Mouse (Mus musculus) kidney, embryonic 14.5 days (tissue): ENCODE results near the gene Fgf22. TPM values are rescaled to one million over a fixed set of nuclear protein-coding genes. Genes with fewer than 3 reads are reported as not detected.

Experiments
- ATAC-seq: fragments of 200-750 bp; cut with Nextera tagmentation; 2 replicates; pipeline ENCODE4 v1.8.0; 2017; ENCODE audit warnings: moderate number of reproducible peaks, mild to moderate bottlenecking, moderate TSS enrichment, moderate library complexity; ENCODE audit not compliant: low FRiP score, low TSS enrichment
- H3K27ac ChIP-seq: fragments of 300-500 bp; sonication (generic); 2 replicates; pipeline ENCODE4 v1.5.1; 2014; ENCODE audit warnings: low read depth, mild to moderate bottlenecking, low read length, moderate library complexity, mixed read lengths
- H3K27me3 ChIP-seq: fragments of 300-500 bp; sonication (generic); 2 replicates; pipeline ENCODE4 v1.6.1; 2014; ENCODE audit warnings: mild to moderate bottlenecking, low read length; ENCODE audit not compliant: control insufficient read depth, insufficient read depth
- H3K36me3 ChIP-seq: fragments of 300-500 bp; sonication (generic); 2 replicates; pipeline ENCODE4 v1.6.1; 2014; ENCODE audit warnings: low read length, mixed read lengths; ENCODE audit not compliant: control insufficient read depth, insufficient read depth
- H3K4me1 ChIP-seq: fragments of 300-500 bp; sonication (generic); 2 replicates; pipeline ENCODE4 v1.6.1; 2014; ENCODE audit warnings: low read length, mixed read lengths; ENCODE audit not compliant: control insufficient read depth, insufficient read depth
- H3K4me2 ChIP-seq: fragments of 300-500 bp; sonication (generic); replicated peaks from 2 replicates; pipeline ENCODE4 v1.6.1; 2014; ENCODE audit warnings: low read depth, mild to moderate bottlenecking, low read length
- H3K4me3 ChIP-seq: fragments of 300-500 bp; sonication (generic); 2 replicates; pipeline ENCODE4 v1.5.1; 2014; ENCODE audit warnings: mild to moderate bottlenecking, low read length
- H3K9ac ChIP-seq: fragments of 300-500 bp; sonication (generic); 2 replicates; pipeline ENCODE4 v1.6.1; 2014; ENCODE audit warnings: low read depth, mild to moderate bottlenecking, low read length, moderate library complexity
- H3K9me3 ChIP-seq: fragments of 300-500 bp; sonication (generic); 2 replicates; pipeline ENCODE4 v1.6.1; 2016; ENCODE audit warnings: low read length; ENCODE audit not compliant: control insufficient read depth
- WGBS: fragments of 180-500 bp; shearing (Covaris S2); extraction: QIAGEN DNeasy Blood & Tissue Kit; methylation state at CpG from one replicate; pipeline ENCODE4 v1.1.7; 2014; 5-methylcytosine and 5-hydroxymethylcytosine counted together
- polyA plus RNA-seq: library from polyadenylated mRNA; unstranded; fragments of >200 nt; fragmentation: Nextera tagmentation; extraction: Ambion mirVana; gene quantifications from 2 replicates; pipeline ENCODE4 v1.2.1, GENCODE M21; 2014

Gene Fgf22
- polyA plus RNA-seq, 1 experiment from 2014 or later, result 0.61 TPM

- Histone ChIP-seq H3K9me3 (peaks cover 60% of the 10 kb centered on the region), H3K27ac (no peak overlapping the region), H3K4me2 (no peak overlapping the region), H3K27me3 (no peaks in the 10 kb centered on the region), H3K9ac (no peak overlapping the region), H3K4me3 (no peak overlapping the region), H3K4me1 (no peaks in the 10 kb centered on the region), H3K36me3 (peaks cover 89% of the 10 kb centered on the region)
- WGBS, result 98% methylated on average over 28 of the region's 28 CpGs
- no peak for ATAC-seq
These were observed 15.6 kb upstream of the Fgf22 start for GRCm38 (mm10) chr10:79739234-79739633.

- Histone ChIP-seq H3K27ac (no peak overlapping the region), H3K9ac (no peak overlapping the region), H3K36me3 (peaks cover 83% of the 10 kb centered on the region), H3K4me2 (no peak overlapping the region), H3K27me3 (no peaks in the 10 kb centered on the region), H3K9me3 (peaks cover 52% of the 10 kb centered on the region), H3K4me1 (no peaks in the 10 kb centered on the region), H3K4me3 (no peak overlapping the region)
- WGBS, result 77% methylated on average over 11 of the region's 11 CpGs
- no peak for ATAC-seq
These were observed 14.0 kb upstream of the Fgf22 start for GRCm38 (mm10) chr10:79740863-79741262.

GRCm38 (mm10) chr10:79743161-79743560 is 11.7 kb upstream of the Fgf22 start:
- H3K27me3 ChIP-seq, result no peaks in the 10 kb centered on the region
- H3K9me3 ChIP-seq, result peaks cover 33% of the 10 kb centered on the region
- H3K9ac ChIP-seq, result no peak overlapping the region
- ATAC-seq, result no peak
- WGBS, result 92% methylated on average over 11 of the region's 11 CpGs
- H3K27ac ChIP-seq, result no peak overlapping the region
- no peak overlapping the region for H3K4me2 ChIP-seq
- no peaks in the 10 kb centered on the region for H3K4me1 ChIP-seq
- H3K36me3 ChIP-seq, result peaks cover 60% of the 10 kb centered on the region
- H3K4me3 ChIP-seq, result no peak overlapping the region

- H3K36me3 ChIP-seq, result peaks cover 54% of the 10 kb centered on the region
- H3K9me3 ChIP-seq, result peaks cover 26% of the 10 kb centered on the region
- H3K4me1 ChIP-seq, result no peaks in the 10 kb centered on the region
- no peak overlapping the region for H3K9ac ChIP-seq
- H3K4me2 ChIP-seq, result no peak overlapping the region
- H3K27me3 ChIP-seq, result no peaks in the 10 kb centered on the region
- WGBS, result 92% methylated on average over 15 of the region's 15 CpGs
- no peak overlapping the region for H3K27ac ChIP-seq
- ATAC-seq, result no peak
- H3K4me3 ChIP-seq, result no peak overlapping the region
These were observed 11.1 kb upstream of the Fgf22 start for GRCm38 (mm10) chr10:79743650-79744365.

- Histone ChIP-seq H3K4me2 (peak overlapping the region; percentile 55), H3K27ac (no peak overlapping the region), H3K9me3 (peaks cover 10% of the 10 kb centered on the region; the same call in 1 of the 2 replicates), H3K9ac (no peak overlapping the region), H3K4me1 (no peaks in the 10 kb centered on the region), H3K27me3 (no peaks in the 10 kb centered on the region), H3K4me3 (peak overlapping the region; percentile 68; the same call in 1 of the 2 replicates), H3K36me3 (peaks cover 38% of the 10 kb centered on the region)
- no peak for ATAC-seq
- WGBS, result 88% methylated on average over 3 of the region's 3 CpGs
These were observed 9.5 kb upstream of the Fgf22 start for GRCm38 (mm10) chr10:79745411-79745810.

GRCm38 (mm10) chr10:79745898-79746773 is 8.7 kb upstream of the Fgf22 start, which contains the start of gene Polrmt:
Gene Polrmt (minus strand): TSS chr10:79746581.
- 4% methylated on average over 38 of the region's 38 CpGs for WGBS
- no peak within 1 kb of the TSS for H3K27ac ChIP-seq

GRCm38 (mm10) chr10:79746774-79747151 is 8.1 kb upstream of the Fgf22 start:
- ATAC-seq, result peak; percentile 48
- peak overlapping the region; percentile 38 for H3K4me2 ChIP-seq
- H3K36me3 ChIP-seq, result peaks cover 24% of the 10 kb centered on the region
- no peaks in the 10 kb centered on the region for H3K27me3 ChIP-seq
- no peak overlapping the region for H3K27ac ChIP-seq
- WGBS, result 24% methylated on average over 6 of the region's 6 CpGs
- no peaks in the 10 kb centered on the region for H3K4me1 ChIP-seq
- H3K9me3 ChIP-seq, result no peaks in the 10 kb centered on the region
- peak overlapping the region; percentile 38; the same call in 1 of the 2 replicates for H3K9ac ChIP-seq
- H3K4me3 ChIP-seq, result no peak overlapping the region; the same call in 1 of the 2 replicates

More at GRCm38 (mm10) chr10:79745898-79746773, 8.7 kb upstream of the Fgf22 start, which contains the start of gene Polrmt:
- Histone ChIP-seq H3K4me1 (no peaks in the 10 kb centered on the region), H3K9ac (peak within 1 kb of the TSS; percentile 66), H3K27me3 (no peaks in the 10 kb centered on the region), H3K4me2 (peak within 1 kb of the TSS; percentile 55), H3K4me3 (peak within 1 kb of the TSS; percentile 68), H3K36me3 (peaks cover 31% of the 10 kb centered on the region), H3K9me3 (peaks cover 3% of the 10 kb centered on the region; the same call in 1 of the 2 replicates)
- ATAC-seq, result peak; percentile 96

- WGBS, result 79% methylated on average over 6 of the region's 6 CpGs
- H3K27me3 ChIP-seq, result no peaks in the 10 kb centered on the region
- H3K4me3 ChIP-seq, result no peak overlapping the region
- no peak overlapping the region for H3K27ac ChIP-seq
- no peaks in the 10 kb centered on the region for H3K4me1 ChIP-seq
- H3K9ac ChIP-seq, result no peak overlapping the region
- ATAC-seq, result no peak
- H3K4me2 ChIP-seq, result no peak overlapping the region
- peaks cover 9% of the 10 kb centered on the region for H3K36me3 ChIP-seq
- H3K9me3 ChIP-seq, result no peaks in the 10 kb centered on the region
These were observed 6.4 kb upstream of the Fgf22 start for GRCm38 (mm10) chr10:79748496-79748895.

- Histone ChIP-seq H3K9me3 (no peaks in the 10 kb centered on the region), H3K4me3 (no peak overlapping the region), H3K4me1 (no peaks in the 10 kb centered on the region), H3K4me2 (no peak overlapping the region), H3K27ac (no peak overlapping the region), H3K9ac (no peak overlapping the region), H3K36me3 (peaks cover 40% of the 10 kb centered on the region), H3K27me3 (no peaks in the 10 kb centered on the region)
- ATAC-seq, result no peak
- 94% methylated on average over 3 of the region's 3 CpGs for WGBS
These were observed 978 bp downstream of the Fgf22 start for GRCm38 (mm10) chr10:79755854-79756253.
